Mouse (Mus musculus) thymus, adult 2 months (tissue): ENCODE data around the gene Spns1. TPM values are rescaled to one million over a fixed set of nuclear protein-coding genes. Genes with fewer than 3 reads are reported as not detected.

Source experiments
- DNase-seq: peaks from one replicate; pipeline ENCODE4 v3.0.0; 2021
- H3K27ac ChIP-seq: fragments of 200-500 bp; 2 replicates; pipeline ENCODE4 v1.5.1; 2012; ENCODE audit warnings: low read length, control low read depth; ENCODE audit not compliant: control insufficient read depth, insufficient read depth
- H3K27me3 ChIP-seq: fragments of 200-500 bp; 2 replicates; pipeline ENCODE4 v1.6.1; 2012; ENCODE audit warnings: mild to moderate bottlenecking, low read length, moderate library complexity, mixed read lengths; ENCODE audit not compliant: control insufficient read depth, insufficient read depth
- H3K36me3 ChIP-seq: fragments of 200-500 bp; 2 replicates; pipeline ENCODE4 v1.6.1; 2012; ENCODE audit warnings: mild to moderate bottlenecking, low read length, moderate library complexity; ENCODE audit not compliant: control insufficient read depth, insufficient read depth
- H3K4me1 ChIP-seq: fragments of 200-500 bp; replicated peaks from 2 replicates; pipeline ENCODE4 v1.6.1; 2012; ENCODE audit warnings: low read length; ENCODE audit not compliant: control insufficient read depth, insufficient read depth
- H3K4me3 ChIP-seq: fragments of 200-500 bp; 2 replicates; pipeline ENCODE4 v1.5.1; 2012; ENCODE audit warnings: mild to moderate bottlenecking, low read length, control low read depth, moderate library complexity; ENCODE audit not compliant: control insufficient read depth, insufficient read depth
- CTCF ChIP-seq: fragments of 200-500 bp; IDR thresholded peaks from 2 replicates; pipeline ENCODE4 v1.5.1; 2012; ENCODE audit warnings: mild to moderate bottlenecking, control low read depth, low read length, moderate library complexity, borderline replicate concordance; ENCODE audit not compliant: control insufficient read depth, poor library complexity, insufficient read depth; ENCODE audit errors: extremely low read depth
- POLR2A ChIP-seq: fragments of 200-500 bp; IDR thresholded peaks from 2 replicates; pipeline ENCODE4 v1.6.1; 2012; ENCODE audit warnings: mild to moderate bottlenecking, low read length, control low read depth, moderate library complexity; ENCODE audit not compliant: control insufficient read depth, poor library complexity, insufficient read depth; ENCODE audit errors: extremely low read depth
- WGBS: fragments of 180-500 bp; shearing (Covaris S2); methylation state at CpG from one replicate; pipeline ENCODE4 v1.1.7; 2018; 5-methylcytosine and 5-hydroxymethylcytosine counted together
- polyA plus RNA-seq: library from polyadenylated mRNA; depleted of rRNA; stranded (reverse); fragments of >200 nt; gene quantifications from 2 replicates; pipeline ENCODE4 v1.2.3, GENCODE M21; 2012; rRNA removed

The Spns1 gene
- 457 and 489 TPM in 2 replicates for polyA plus RNA-seq

DNA sequence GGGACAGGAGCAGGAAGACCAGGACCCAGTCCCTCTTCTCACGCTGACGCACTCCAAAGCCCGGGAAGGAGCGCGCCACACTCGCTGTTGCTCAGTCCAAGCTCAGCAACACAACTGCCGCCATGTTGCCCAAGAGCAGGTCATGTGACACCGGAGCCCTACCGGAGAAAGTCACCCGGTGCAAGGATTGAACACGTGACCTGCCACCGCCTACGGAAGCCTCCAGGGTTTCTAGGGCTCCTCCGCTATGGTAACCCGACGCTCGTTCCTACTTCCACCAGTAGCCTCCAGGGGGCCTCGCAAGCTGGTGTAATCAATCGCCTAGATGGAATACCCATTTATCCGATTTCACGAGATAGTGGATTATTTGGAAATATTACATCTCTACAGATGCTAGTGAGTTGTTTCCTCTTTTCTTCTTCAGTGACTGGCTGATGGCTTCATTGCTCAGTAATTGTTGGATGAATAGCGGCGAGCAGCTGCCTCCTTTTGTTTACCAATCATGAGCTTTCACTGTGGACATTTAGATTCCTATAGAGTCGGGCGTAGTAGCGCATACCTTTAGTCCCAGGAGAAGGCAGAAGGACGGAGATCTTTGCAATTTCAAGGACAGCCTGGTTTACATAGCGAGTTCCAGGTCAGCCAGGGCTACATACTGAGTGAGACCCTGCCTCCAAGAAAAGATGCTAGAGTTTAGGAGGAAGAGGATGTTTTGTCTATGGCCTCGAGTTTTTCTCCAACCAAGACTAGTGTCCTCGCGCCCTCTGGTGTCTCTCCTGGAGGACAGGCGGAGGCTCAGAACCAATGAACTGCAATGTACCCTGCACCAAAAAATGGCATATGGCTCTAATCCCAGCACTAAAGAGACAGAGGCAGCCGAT is at the start of gene Spns1:
Spns1 (minus strand) TSS at position 173 of the 881 bp plus-strand sequence.
- peaks cover 23% of the 10 kb centered on the region for H3K4me1 ChIP-seq
- TF ChIP-seq POLR2A (peak; percentile 46; the same call in 1 of the 2 replicates), CTCF (peak; percentile 79; the same call in 1 of the 2 replicates)
- WGBS = under 1% methylated on average over 33 of the region's 33 CpGs
- H3K36me3 ChIP-seq = no peaks in the 10 kb centered on the region
- H3K27ac ChIP-seq = peak within 1 kb of the TSS; percentile 52
- peak; percentile 96 for DNase-seq
- H3K4me3 ChIP-seq = peak within 1 kb of the TSS; percentile 91
- no peaks in the 10 kb centered on the region for H3K27me3 ChIP-seq

DNA sequence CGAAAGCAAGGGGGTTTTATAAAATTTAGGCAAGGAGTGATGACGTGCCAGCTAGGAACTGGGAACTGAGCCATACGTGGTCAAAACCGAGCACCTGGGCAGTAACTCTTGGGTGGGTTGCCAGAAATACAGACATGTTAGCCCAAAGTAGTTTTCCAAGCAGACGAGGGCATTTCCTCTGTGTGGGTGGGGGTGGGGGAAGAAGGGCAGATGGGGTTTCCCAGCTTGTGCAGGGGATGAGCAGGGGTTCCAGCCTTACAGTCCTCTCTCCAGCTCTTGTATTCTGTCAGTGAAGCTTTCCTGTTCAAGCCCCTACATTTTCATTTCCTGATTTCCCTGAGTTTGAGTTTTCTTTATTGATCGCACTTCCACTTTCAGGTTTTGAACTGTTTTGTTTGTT is 46.9 kb upstream of the Spns1 start:
- H3K4me3 ChIP-seq = no peak overlapping the region
- H3K27me3 ChIP-seq = no peaks in the 10 kb centered on the region
- no peaks in the 10 kb centered on the region for H3K36me3 ChIP-seq
- no peak for DNase-seq
- TF ChIP-seq POLR2A (no peak), CTCF (no peak)
- peaks cover 3% of the 10 kb centered on the region; the same call in 1 of the 2 replicates for H3K4me1 ChIP-seq
- H3K27ac ChIP-seq = no peak overlapping the region
- 74% methylated on average over 6 of the region's 6 CpGs for WGBS

DNA sequence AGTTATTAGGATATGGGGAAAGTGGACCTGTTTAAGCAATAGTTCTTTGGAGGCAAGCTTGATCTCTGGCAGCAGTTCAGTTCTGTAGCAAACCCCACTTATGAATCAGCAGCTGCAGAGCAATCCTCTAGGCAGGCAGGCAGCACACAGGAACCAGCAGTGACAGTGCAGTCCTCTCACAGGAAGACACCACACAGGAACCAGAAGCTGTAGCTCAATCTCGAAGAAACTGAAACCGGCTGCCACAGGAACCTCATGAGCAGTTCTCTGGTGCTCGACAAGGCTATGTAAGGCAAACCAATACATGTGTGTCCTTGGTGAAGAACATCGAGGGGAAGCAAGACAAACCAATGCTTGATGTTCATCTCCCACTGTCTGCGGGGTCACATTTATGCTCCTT is 44.5 kb upstream of the Spns1 start:
- TF ChIP-seq CTCF = no peak
- Histone ChIP-seq H3K4me3 (no peak overlapping the region), H3K27ac (no peak overlapping the region), H3K27me3 (no peaks in the 10 kb centered on the region), H3K4me1 (peaks cover under 1% of the 10 kb centered on the region), H3K36me3 (no peaks in the 10 kb centered on the region)
- 66% methylated on average over 5 of the region's 5 CpGs for WGBS
- DNase-seq = no peak

DNA sequence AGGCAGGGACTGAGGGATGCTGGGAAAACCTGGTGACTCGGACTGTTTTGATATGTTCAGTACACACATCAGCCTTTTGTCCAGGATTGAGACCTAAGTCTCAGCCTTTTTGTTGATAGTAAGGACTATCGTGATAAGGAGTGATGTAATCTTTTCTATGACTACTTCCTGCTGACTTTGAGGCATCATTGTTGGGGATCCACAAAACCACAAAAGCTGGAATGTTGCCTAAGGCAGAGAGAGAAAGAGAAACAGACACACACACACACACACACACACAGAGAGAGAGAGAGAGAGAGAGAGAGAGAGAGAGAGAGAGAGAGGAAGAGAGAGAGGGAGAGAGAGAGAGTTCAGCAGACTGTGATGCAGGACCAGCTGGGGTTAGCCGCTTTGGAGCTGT is 41.2 kb upstream of the Spns1 start:
- Histone ChIP-seq H3K27me3 (no peaks in the 10 kb centered on the region), H3K36me3 (no peaks in the 10 kb centered on the region), H3K4me3 (no peak overlapping the region), H3K27ac (no peak overlapping the region), H3K4me1 (peaks cover 8% of the 10 kb centered on the region)
- WGBS = 34% methylated on average over 3 of the region's 3 CpGs
- no peak for DNase-seq
- no peak for TF ChIP-seq CTCF
- TF ChIP-seq POLR2A = no peak

DNA sequence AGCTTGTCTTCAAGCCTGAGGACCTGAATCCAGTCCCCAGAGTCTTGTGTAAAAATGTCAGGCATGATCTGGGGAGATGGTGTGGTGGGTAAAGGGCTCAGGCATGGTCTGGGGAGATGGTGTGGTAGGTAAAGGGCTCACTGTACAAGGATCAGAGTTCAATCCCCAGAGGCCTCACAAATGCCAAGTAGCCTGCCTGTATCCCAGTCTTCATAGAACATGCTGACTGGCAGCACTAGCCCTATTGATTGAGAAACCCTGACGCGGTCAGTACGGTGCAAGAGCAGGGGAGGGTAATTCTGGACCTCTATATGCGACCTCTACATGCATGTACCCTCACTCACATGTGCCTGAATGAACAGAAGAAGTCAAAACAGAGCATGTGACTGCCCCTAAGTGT is 40.4 kb upstream of the Spns1 start:
- H3K4me1 ChIP-seq = peaks cover 8% of the 10 kb centered on the region
- no peaks in the 10 kb centered on the region for H3K27me3 ChIP-seq
- no peak overlapping the region for H3K27ac ChIP-seq
- H3K36me3 ChIP-seq = no peaks in the 10 kb centered on the region
- H3K4me3 ChIP-seq = no peak overlapping the region
- no peak for DNase-seq
- TF ChIP-seq CTCF = no peak
- no peak for TF ChIP-seq POLR2A
- 98% methylated on average over 4 of the region's 4 CpGs for WGBS

DNA sequence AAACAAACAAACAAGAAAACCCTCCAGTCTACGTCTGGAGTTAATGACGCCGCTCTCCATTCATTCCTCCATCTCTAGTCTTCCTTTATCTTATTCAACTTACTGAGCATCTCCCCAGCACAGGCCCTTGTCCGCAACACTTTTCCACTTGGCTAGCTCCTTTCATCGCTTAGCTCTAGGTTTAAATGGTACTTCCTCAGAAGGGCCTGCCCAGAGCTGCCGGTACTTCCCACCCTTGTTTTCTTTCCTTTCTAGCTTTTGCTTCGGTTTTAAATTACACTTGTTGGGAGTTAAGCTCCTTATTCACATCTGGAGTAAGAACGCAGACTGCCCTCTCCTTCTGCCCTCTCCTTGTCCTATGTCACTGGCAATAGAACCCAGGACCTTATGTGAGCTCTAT is 39.8 kb upstream of the Spns1 start:
- H3K4me3 ChIP-seq = no peak overlapping the region
- H3K36me3 ChIP-seq = no peaks in the 10 kb centered on the region
- DNase-seq = no peak
- no peak for TF ChIP-seq POLR2A
- no peak for TF ChIP-seq CTCF
- 61% methylated on average over 8 of the region's 8 CpGs for WGBS
- no peaks in the 10 kb centered on the region for H3K27me3 ChIP-seq
- H3K4me1 ChIP-seq = peaks cover 8% of the 10 kb centered on the region
- H3K27ac ChIP-seq = no peak overlapping the region
